Mouse (Mus musculus) c-Kit-positive CD71-positive TER-119-positive erythroid progenitor cells, embryonic 14.5 days (primary cell): ENCODE results near the gene Ror1.

Experiments
- DNase-seq: peaks from one replicate; pipeline ENCODE4 v3.0.0-alpha.2; 2013; ENCODE audit warnings: low spot score

The Ror1 gene

GRCm38 (mm10) chr4:100116366-100116765 is 20.8 kb downstream of the Ror1 start:
- DNase-seq = no peak

- no peak for DNase-seq
Measured at GRCm38 (mm10) chr4:100118676-100119075, 23.1 kb downstream of the Ror1 start.

- DNase-seq = no peak
Measured at GRCm38 (mm10) chr4:100119431-100119830, 23.8 kb downstream of the Ror1 start.

GRCm38 (mm10) chr4:100120547-100120946 is 25.0 kb downstream of the Ror1 start:
- no peak for DNase-seq

GRCm38 (mm10) chr4:100122436-100122835 is 26.8 kb downstream of the Ror1 start:
- no peak for DNase-seq

- no peak for DNase-seq
Measured at GRCm38 (mm10) chr4:100123519-100123918, 27.9 kb downstream of the Ror1 start.

- no peak for DNase-seq
Measured at GRCm38 (mm10) chr4:100124056-100124455, 28.5 kb downstream of the Ror1 start.

- DNase-seq = no peak
Measured at GRCm38 (mm10) chr4:100124935-100125334, 29.3 kb downstream of the Ror1 start.

GRCm38 (mm10) chr4:100126531-100127310 is 31.1 kb downstream of the Ror1 start:
- no peak for DNase-seq

- no peak for DNase-seq
Measured at GRCm38 (mm10) chr4:100128026-100128922, 32.7 kb downstream of the Ror1 start.

- no peak for DNase-seq
Measured at GRCm38 (mm10) chr4:100129201-100129600, 33.6 kb downstream of the Ror1 start.

- DNase-seq = no peak
Measured at GRCm38 (mm10) chr4:100130771-100131475, 35.3 kb downstream of the Ror1 start.

GRCm38 (mm10) chr4:100131488-100131887 is 35.9 kb downstream of the Ror1 start:
- DNase-seq = no peak

- no peak for DNase-seq
Measured at GRCm38 (mm10) chr4:100132261-100132660, 36.7 kb downstream of the Ror1 start.

- DNase-seq = no peak
Measured at GRCm38 (mm10) chr4:100136046-100136445, 40.5 kb downstream of the Ror1 start.

- no peak for DNase-seq
Measured at GRCm38 (mm10) chr4:100137102-100137835, 41.7 kb downstream of the Ror1 start.

- no peak for DNase-seq
Measured at GRCm38 (mm10) chr4:100141626-100142025, 46.0 kb downstream of the Ror1 start.

GRCm38 (mm10) chr4:100144744-100145143 is 49.2 kb downstream of the Ror1 start:
- no peak for DNase-seq

GRCm38 (mm10) chr4:100150797-100151196 is 55.2 kb downstream of the Ror1 start:
- no peak for DNase-seq

GRCm38 (mm10) chr4:100154560-100155130 is 59.1 kb downstream of the Ror1 start:
- DNase-seq = no peak

GRCm38 (mm10) chr4:100155731-100156130 is 60.1 kb downstream of the Ror1 start:
- DNase-seq = no peak
